Mouse (Mus musculus) bone marrow, adult 2 months (tissue): Measurements from ENCODE around the gene Acot13.

Source experiments
- CTCF ChIP-seq: fragments of 200-500 bp; IDR thresholded peaks from 2 replicates; pipeline ENCODE4 v1.5.1; 2011; ENCODE audit warnings: low read length, control low read depth; ENCODE audit not compliant: control insufficient read depth, insufficient read depth
- POLR2A ChIP-seq: fragments of 200-500 bp; IDR thresholded peaks from 2 replicates; pipeline ENCODE4 v1.6.1; 2011; ENCODE audit warnings: low read depth, mild to moderate bottlenecking, control low read depth, low read length, borderline replicate concordance; ENCODE audit not compliant: control insufficient read depth

GRCm38 (mm10) chr13:24844983-24845955, 13.9 kb upstream of the Acot13 start, which contains the start of gene D130043K22Rik:
- TF ChIP-seq CTCF (no peak), POLR2A (no peak)
